Mouse (Mus musculus) limb, embryonic 14.5 days (tissue): Measurements from ENCODE around the gene Snx19. TPM values are rescaled to one million over a fixed set of nuclear protein-coding genes. Genes with fewer than 3 reads are reported as not detected.

Experiments used
- ATAC-seq: fragments of 200-750 bp; cut with Nextera tagmentation; 2 replicates; pipeline ENCODE4 v1.8.0; 2017; ENCODE audit warnings: low read depth, moderate number of reproducible peaks, moderate TSS enrichment; ENCODE audit not compliant: low FRiP score
- DNase-seq: peaks from one replicate; pipeline ENCODE4 v3.0.0-alpha.2; 2015; ENCODE audit warnings: low spot score
- H3K27ac ChIP-seq: fragments of 300-500 bp; sonication (generic); replicated peaks from 2 replicates; pipeline ENCODE4 v1.5.1; 2014; ENCODE audit warnings: low read depth, mild to moderate bottlenecking, low read length, moderate library complexity, mixed read lengths
- H3K27me3 ChIP-seq: fragments of 300-500 bp; sonication (generic); 2 replicates; pipeline ENCODE4 v1.6.1; 2014; ENCODE audit warnings: low read length, mixed read lengths; ENCODE audit not compliant: control insufficient read depth, insufficient read depth
- H3K36me3 ChIP-seq: fragments of 300-500 bp; sonication (generic); 2 replicates; pipeline ENCODE4 v1.6.1; 2014; ENCODE audit warnings: mild to moderate bottlenecking, low read length, moderate library complexity, mixed read lengths; ENCODE audit not compliant: control insufficient read depth, insufficient read depth
- H3K4me1 ChIP-seq: fragments of 300-500 bp; sonication (generic); 2 replicates; pipeline ENCODE4 v1.6.1; 2014; ENCODE audit warnings: antibody characterized with exemption, low read length, mixed read lengths; ENCODE audit not compliant: control insufficient read depth, insufficient read depth
- H3K4me2 ChIP-seq: fragments of 300-500 bp; sonication (generic); replicated peaks from 2 replicates; pipeline ENCODE4 v1.6.1; 2014; ENCODE audit warnings: low read depth, mild to moderate bottlenecking, low read length, moderate library complexity; ENCODE audit not compliant: severe bottlenecking
- H3K4me3 ChIP-seq: fragments of 300-500 bp; sonication (generic); replicated peaks from 2 replicates; pipeline ENCODE4 v1.5.1; 2014; ENCODE audit warnings: low read length
- H3K9ac ChIP-seq: fragments of 300-500 bp; sonication (generic); 2 replicates; pipeline ENCODE4 v1.6.1; 2014; ENCODE audit warnings: mild to moderate bottlenecking, low read depth, low read length, moderate library complexity; ENCODE audit not compliant: severe bottlenecking
- H3K9me3 ChIP-seq: fragments of 300-500 bp; sonication (generic); 2 replicates; pipeline ENCODE4 v1.6.1; 2016; ENCODE audit warnings: low read length; ENCODE audit not compliant: control insufficient read depth
- POLR2A ChIP-seq: fragments of 200-500 bp; IDR thresholded peaks from 2 replicates; pipeline ENCODE4 v1.8.0; 2012; ENCODE audit warnings: inconsistent platforms, mild to moderate bottlenecking, moderate library complexity, borderline replicate concordance; ENCODE audit not compliant: insufficient read depth, insufficient read length; ENCODE audit errors: extremely low read depth
- WGBS: fragments of 180-500 bp; shearing (Covaris S2); extraction: QIAGEN DNeasy Blood & Tissue Kit; methylation state at CpG from one replicate; pipeline ENCODE4 v1.1.7; 2014; 5-methylcytosine and 5-hydroxymethylcytosine counted together
- polyA plus RNA-seq, 2 experiments: library from polyadenylated mRNA; depleted of rRNA in 1 of 2; stranded (reverse) in 1 of 2; unstranded in 1 of 2; fragments of >200 nt; fragmentation: Nextera tagmentation in 1 of 2; extraction: Ambion mirVana in 1 of 2; gene quantifications; 2 replicates each; pipeline versions ENCODE4 v1.2.1 to v1.2.3; 2012 to 2014

Snx19 gene
- polyA plus RNA-seq, 2 experiments, result 17.7 to 19.1 TPM

DNA sequence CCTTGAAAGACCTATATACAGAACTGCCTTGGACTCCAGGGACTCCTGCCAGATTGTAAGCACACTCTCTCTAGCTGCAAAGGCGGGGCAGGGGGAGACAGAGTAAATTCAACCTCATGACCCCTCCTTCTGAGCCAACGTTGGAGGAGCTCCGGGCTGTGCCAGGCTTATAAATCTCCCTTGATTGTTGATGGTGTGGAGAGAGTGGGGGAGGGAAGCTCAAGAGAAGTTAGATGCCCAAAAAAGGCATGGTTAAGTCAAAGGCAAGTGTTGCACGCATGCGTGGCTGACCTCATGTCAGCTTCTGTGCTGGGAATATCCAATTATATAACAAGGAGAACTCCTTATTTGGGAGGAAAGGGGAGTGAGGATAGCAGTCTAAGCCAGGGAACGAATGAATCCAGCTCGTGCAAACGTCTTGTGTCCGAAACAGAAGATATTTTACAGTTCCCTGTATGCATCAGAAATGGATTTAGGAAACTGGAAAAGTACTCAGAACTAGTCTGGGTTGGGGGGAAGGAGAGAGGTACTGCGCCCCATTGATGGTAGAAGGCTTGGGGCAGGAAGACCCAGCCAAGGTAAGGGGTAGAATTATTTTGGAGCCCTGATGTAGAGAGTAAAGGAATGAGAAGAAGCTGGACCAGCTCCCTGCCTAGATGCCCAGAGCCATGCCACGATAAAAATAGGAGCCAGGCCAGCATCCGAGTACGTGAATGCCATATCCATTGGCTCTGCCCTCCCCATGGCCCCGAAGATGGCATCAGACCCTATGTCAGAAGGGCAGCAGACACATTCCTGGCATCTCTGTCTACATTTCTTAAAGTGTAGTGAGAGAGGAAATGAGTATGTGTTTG, 18.6 kb downstream of the Snx19 start:
- Histone ChIP-seq H3K36me3 (peaks cover 60% of the 10 kb centered on the region), H3K27me3 (no peaks in the 10 kb centered on the region), H3K27ac (no peak overlapping the region), H3K9ac (no peak overlapping the region), H3K4me3 (no peak overlapping the region), H3K9me3 (no peaks in the 10 kb centered on the region), H3K4me1 (no peaks in the 10 kb centered on the region), H3K4me2 (no peak overlapping the region)
- 74% methylated on average over 14 of the region's 14 CpGs for WGBS
- TF ChIP-seq POLR2A, result no peak
- DNase-seq (peak; percentile 6), ATAC-seq (no peak)

DNA sequence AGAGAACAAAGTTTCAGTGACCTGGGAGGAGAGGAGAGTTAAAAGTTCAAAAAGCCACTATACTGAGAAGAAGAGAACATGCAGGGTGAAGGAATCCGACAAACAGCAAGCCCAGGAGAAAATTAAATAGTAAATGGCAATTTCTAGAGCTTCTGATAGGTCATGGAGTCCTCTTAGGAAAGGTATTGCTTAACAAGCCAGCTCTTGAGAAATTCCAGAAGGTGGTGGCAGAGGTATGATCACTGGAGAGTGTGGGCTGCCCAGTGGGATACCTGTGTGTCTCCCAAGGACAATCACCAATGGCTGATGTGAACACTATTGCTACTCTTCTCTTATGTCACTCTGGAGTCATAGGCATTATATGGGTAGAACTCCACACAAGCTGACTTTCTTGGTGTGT, 19.2 kb downstream of the Snx19 start:
- Histone ChIP-seq H3K27me3 (no peaks in the 10 kb centered on the region), H3K27ac (no peak overlapping the region), H3K4me1 (no peaks in the 10 kb centered on the region), H3K4me2 (no peak overlapping the region), H3K36me3 (peaks cover 60% of the 10 kb centered on the region), H3K9me3 (no peaks in the 10 kb centered on the region), H3K4me3 (no peak overlapping the region), H3K9ac (no peak overlapping the region)
- no peak for TF ChIP-seq POLR2A
- 100% methylated on average over 1 of the region's 1 CpGs for WGBS
- DNase-seq (no peak), ATAC-seq (no peak)

DNA sequence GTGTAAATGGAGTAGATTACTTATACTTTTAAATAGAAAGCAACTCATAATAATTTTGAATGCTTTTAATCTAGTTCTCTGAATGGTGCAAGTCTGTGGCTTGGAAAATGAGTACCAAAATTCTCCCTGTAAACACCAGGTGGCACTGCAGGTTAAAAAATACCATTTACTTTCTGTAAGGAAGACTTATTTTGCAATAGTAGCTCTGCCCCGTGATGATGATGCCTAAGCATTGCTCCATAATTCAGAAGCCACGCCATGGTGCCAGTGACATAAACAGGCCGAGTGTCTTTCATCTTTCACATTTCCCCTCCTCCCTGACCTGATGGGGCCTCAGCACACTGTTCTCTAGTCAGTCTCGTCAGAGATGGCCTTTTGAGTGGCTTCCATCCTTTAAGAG, 21.6 kb downstream of the Snx19 start:
- no peaks in the 10 kb centered on the region for H3K27me3 ChIP-seq
- H3K27ac ChIP-seq, result no peak overlapping the region
- DNase-seq (peak; percentile 39), ATAC-seq (peak; percentile 15; the same call in 1 of the 2 replicates)
- H3K9me3 ChIP-seq, result no peaks in the 10 kb centered on the region
- WGBS, result 50% methylated on average over 4 of the region's 4 CpGs
- no peak overlapping the region for H3K4me2 ChIP-seq
- H3K36me3 ChIP-seq, result peaks cover 63% of the 10 kb centered on the region
- H3K4me3 ChIP-seq, result no peak overlapping the region
- no peak for TF ChIP-seq POLR2A
- H3K4me1 ChIP-seq, result no peaks in the 10 kb centered on the region
- no peak overlapping the region for H3K9ac ChIP-seq

DNA sequence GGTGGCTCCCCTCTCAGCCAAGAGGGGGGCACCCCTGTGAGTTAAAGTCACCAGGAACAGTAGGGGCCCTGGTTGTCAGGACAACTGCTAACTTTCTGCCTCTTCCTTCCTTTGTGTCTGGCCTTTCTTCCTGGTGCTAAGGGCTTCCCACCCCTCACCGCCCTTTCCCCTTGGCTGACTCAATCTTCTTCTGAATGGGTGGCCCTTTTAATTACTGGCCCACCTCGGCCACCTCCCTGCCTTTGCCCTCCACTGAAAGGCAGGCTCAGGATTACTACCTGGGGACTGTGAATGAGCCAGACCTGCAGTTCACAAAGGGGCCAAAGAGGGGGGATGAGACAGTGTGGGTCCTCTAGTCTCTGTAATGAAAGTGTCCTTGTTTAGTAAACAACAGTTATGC, 23.0 kb downstream of the Snx19 start:
- no peaks in the 10 kb centered on the region for H3K27me3 ChIP-seq
- no peak overlapping the region for H3K4me2 ChIP-seq
- no peak for TF ChIP-seq POLR2A
- no peaks in the 10 kb centered on the region for H3K4me1 ChIP-seq
- no peaks in the 10 kb centered on the region for H3K9me3 ChIP-seq
- 51% methylated on average over 2 of the region's 2 CpGs for WGBS
- no peak overlapping the region for H3K27ac ChIP-seq
- H3K36me3 ChIP-seq, result peaks cover 52% of the 10 kb centered on the region
- H3K4me3 ChIP-seq, result no peak overlapping the region
- no peak for ATAC-seq
- no peak for DNase-seq
- H3K9ac ChIP-seq, result no peak overlapping the region

DNA sequence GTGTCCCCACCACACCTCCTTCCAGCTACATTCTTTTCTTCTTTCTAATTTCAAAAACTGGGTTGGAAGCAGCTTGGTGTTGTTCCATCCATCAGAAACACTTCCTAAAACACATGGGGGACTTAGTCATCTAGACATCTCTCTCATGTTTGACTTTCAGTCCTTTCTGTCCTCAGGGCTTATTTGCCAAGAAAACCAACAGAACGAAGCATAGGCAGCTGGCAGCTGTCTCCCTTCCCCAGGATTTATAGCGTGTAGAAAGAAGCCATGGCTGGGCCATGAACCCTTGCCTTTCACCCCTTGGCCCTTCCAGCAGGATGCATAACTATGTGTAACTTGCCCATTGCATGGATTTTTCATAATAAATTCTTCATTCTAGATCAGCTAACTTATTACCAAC, 23.9 kb downstream of the Snx19 start:
- no peaks in the 10 kb centered on the region for H3K9me3 ChIP-seq
- peaks cover 51% of the 10 kb centered on the region for H3K36me3 ChIP-seq
- no peak overlapping the region for H3K4me3 ChIP-seq
- no peak overlapping the region for H3K4me2 ChIP-seq
- DNase-seq (no peak), ATAC-seq (no peak)
- no peaks in the 10 kb centered on the region for H3K4me1 ChIP-seq
- 51% methylated on average over 2 of the region's 2 CpGs for WGBS
- no peak overlapping the region for H3K9ac ChIP-seq
- TF ChIP-seq POLR2A, result no peak
- no peak overlapping the region for H3K27ac ChIP-seq
- no peaks in the 10 kb centered on the region for H3K27me3 ChIP-seq

DNA sequence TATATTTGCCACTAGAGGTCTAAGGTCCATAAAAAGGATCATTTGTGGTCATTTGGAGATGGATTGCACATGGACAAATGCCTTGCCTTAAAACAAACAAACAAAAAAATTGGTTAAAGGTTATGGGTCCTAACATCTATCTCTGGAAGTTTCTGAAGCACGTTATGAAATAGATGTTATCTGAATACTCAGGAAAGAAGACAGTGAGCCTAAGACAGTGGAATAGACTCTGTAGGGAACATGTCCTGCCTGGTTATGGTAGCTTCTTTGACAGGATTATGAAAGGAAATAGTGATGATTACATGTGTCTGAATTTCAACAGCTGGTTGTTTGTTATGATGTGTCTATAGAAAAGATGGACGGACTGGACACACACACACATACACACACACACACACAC, 27.6 kb downstream of the Snx19 start:
- H3K4me2 ChIP-seq, result no peak overlapping the region
- DNase-seq (no peak), ATAC-seq (no peak)
- H3K9me3 ChIP-seq, result no peaks in the 10 kb centered on the region
- H3K4me3 ChIP-seq, result no peak overlapping the region
- TF ChIP-seq POLR2A, result no peak
- no peaks in the 10 kb centered on the region for H3K4me1 ChIP-seq
- no peaks in the 10 kb centered on the region for H3K27me3 ChIP-seq
- no peak overlapping the region for H3K27ac ChIP-seq
- H3K36me3 ChIP-seq, result peaks cover 32% of the 10 kb centered on the region
- 94% methylated on average over 2 of the region's 2 CpGs for WGBS
- no peak overlapping the region for H3K9ac ChIP-seq
